Mouse (Mus musculus): Measurements from ENCODE around the gene Mpst.

DNA sequence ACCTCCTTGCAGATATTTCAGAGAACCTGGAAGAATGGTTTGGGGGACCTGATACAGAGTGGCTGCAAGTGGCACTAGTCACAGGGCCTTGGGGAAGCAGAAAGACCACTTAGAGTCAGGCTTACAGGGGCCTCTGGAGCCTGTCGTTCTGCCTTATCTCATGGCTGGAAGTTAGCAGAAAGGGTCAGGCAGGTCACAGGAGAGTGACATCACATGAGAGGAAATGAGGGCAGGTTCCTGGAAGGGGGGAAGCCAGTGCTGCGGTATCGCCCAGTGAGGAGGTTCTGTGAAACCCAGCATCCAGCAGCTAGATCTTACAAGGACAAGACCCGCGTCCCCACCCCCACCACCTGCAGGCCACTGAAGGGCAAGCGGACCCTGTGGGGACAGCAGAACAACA lies 42.9 kb downstream of the Mpst start:
- no peak for TF ChIP-seq POLR2A (IDR thresholded peaks at IDR 0.05; ENCODE audit: low read depth, low read length)
- no peak for TF ChIP-seq CTCF (IDR thresholded peaks at IDR 0.05; ENCODE audit: borderline replicate concordance, insufficient read depth, low read length)
